Mouse (Mus musculus): ENCODE measurements around the gene Mcrip2.

The Mcrip2 gene

DNA sequence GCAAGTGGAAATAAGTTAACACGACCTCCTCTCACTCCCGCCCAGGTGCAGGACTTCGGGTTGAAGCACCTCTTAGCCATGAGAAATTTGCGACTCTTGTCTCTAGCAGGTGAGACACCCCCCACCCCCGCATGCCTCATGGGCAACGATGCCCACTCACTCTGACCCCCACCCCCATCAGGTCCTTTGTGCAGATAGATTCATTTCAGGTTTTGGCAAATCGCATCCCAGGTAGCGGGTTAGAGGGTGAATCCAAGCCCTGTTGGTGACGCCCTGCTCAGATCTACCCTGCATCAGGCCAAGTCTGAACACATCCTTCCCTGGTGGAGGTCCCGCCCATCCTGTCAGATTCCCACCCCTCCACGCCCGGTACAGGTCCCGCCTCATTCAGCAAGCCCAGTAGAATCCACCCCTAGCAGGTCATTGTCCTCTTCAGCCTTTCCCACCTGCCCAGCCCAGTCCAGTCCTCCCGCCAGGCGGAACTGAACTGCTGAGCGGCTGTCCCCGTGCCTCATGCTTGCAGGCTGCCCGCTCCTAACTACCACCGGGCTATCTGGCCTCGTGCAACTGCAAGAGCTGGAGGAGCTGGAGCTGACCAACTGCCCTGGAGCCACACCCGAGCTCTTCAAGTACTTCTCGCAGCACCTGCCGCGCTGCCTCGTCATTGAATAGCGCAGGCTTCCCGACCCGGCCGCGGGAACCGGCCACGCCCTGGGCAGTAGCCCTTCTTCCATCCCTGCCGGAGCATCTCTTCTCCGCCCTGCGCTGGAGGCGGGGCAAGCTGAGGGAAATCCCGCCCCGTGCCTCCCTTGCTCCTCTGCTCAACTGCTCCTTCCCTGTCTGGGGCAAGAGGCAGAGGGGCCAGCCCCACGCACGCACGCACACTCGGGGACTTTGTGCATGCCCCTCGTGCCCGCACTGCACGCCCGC lies 49.4 kb downstream of the Mcrip2 start:
- DNase-seq (ENCODE audit: low read depth, low spot score): no peak

- no peak for DNase-seq (ENCODE audit: low read depth, low spot score)
Measured at GRCm38 (mm10) chr17:25817662-25818061, 50.9 kb downstream of the Mcrip2 start.

All from forelimb bud, embryonic 11.5 days (tissue).